Mouse (Mus musculus) ES-Bruce4 (cell line): ENCODE data around the gene Chrna3.

Experiments
- CTCF ChIP-seq: IDR thresholded peaks from one replicate; pipeline ENCODE4 v1.8.1; 2011; ENCODE audit warnings: low read depth, low read length
- EP300 ChIP-seq: IDR thresholded peaks from 2 replicates; pipeline ENCODE4 v1.6.1; 2011; ENCODE audit warnings: low read depth, low read length; ENCODE audit not compliant: insufficient read depth
- POLR2A ChIP-seq: IDR thresholded peaks from one replicate; pipeline ENCODE4 v1.8.1; 2011; ENCODE audit warnings: low read length; ENCODE audit not compliant: insufficient read depth

DNA sequence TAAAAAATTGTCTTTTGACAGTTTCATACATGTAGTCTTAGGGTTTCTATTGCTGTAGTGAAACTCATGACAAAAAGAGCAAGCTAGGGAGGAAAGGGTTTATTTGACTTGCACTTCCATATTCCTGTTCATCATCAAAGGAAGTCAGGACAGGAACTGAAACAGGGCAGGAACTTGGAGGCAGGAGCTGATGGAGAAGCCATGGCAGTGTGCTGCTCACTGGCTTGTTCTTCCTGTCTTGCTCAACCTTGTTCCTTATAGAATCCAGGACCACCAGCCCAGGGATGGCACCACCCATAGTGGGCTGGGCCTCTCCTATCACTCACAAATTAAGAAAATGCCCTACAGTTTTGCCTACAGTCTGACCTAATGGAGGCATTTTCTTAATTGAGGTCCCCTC, 62.7 kb downstream of the Chrna3 start:
- TF ChIP-seq CTCF (no peak), EP300 (no peak), POLR2A (no peak)
